Mouse (Mus musculus) monocyte, adult 5-6 weeks (primary cell): ENCODE measurements around the gene Fcer2a. TPM values are rescaled to one million over a fixed set of nuclear protein-coding genes. Genes with fewer than 3 reads are reported as not detected.

Source experiments
- ATAC-seq: fragments of 153-309, 156-312 bp; replicated peaks from 2 replicates; pipeline ENCODE4 v1.8.0; 2017; ENCODE audit warnings: mild to moderate bottlenecking; ENCODE audit not compliant: low TSS enrichment, insufficient number of reproducible peaks, severe bottlenecking, poor library complexity, low FRiP score
- total RNA-seq: library from RNA; stranded (forward); fragments of 200-1000, 200-491, 200-594 nt; gene quantifications from 3 replicates; pipeline ENCODE4 v1.2.3, GENCODE M21; 2017

Fcer2a gene
- total RNA-seq, 1 experiment from 2014 or later: 11.7 TPM

DNA sequence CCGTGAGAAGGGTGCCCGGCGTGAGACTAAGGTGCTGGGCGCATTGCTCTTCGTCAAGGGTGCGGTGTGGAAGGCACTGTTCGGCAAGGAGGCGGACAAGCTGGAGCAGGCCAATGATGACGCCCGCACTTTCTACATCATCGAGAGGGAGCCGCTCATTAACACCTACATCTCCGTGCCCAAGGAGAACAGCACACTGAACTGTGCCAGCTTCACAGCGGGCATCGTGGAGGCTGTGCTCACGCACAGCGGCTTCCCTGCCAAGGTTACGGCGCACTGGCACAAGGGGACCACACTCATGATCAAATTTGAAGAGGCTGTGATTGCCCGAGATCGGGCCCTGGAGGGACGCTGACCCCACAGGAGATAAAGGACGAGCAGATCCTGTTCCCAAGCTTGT lies 14.7 kb downstream of the Fcer2a start:
- no peak for ATAC-seq

DNA sequence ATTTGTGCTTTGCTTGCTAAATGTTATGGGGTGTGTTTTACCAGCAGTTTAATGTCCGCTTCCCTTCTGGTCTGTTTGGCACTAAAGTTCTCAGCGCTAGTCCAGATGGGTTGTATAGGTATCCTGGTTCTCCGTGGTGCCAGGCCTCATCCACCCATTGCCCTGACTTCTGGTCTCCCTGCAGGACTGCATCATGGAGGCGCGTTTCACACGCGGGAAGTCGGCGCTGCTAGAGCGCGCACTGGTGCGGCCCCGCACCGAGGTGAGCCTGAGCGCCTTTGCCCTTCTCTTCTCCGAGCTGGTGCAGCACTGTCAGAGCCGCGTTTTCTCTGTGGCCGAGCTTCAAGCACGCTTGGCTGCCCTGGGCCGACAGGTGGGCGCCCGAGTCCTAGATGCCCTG lies 15.1 kb downstream of the Fcer2a start:
- no peak for ATAC-seq

DNA sequence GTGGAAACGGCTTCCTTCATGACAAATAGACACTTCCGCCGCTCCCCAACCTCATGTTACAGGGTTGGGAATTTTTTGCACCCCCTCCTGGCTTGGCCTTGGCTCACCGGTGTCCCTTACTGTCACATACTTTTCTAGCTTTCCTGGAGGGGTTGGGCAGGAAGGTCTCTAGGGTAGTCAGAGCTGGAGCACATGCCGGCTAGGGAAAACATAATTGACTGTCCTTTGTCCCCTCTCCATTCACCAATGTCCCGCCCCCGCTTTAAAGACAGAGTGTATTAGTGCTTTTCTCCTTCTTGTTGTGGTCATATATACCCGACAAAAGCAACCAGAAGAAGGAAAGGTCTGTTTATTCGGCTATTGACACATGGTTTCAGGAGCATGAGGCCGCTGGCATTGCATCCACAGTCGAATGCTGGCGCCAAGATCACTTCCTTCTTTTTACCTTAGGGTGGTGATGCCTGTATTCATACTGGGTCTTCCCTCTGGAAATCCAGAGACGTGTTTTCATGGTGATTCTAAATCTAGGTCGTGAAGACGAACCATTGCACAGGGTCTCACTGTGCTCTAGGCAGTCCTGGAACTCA lies 16.9 kb downstream of the Fcer2a start:
- ATAC-seq: no peak

DNA sequence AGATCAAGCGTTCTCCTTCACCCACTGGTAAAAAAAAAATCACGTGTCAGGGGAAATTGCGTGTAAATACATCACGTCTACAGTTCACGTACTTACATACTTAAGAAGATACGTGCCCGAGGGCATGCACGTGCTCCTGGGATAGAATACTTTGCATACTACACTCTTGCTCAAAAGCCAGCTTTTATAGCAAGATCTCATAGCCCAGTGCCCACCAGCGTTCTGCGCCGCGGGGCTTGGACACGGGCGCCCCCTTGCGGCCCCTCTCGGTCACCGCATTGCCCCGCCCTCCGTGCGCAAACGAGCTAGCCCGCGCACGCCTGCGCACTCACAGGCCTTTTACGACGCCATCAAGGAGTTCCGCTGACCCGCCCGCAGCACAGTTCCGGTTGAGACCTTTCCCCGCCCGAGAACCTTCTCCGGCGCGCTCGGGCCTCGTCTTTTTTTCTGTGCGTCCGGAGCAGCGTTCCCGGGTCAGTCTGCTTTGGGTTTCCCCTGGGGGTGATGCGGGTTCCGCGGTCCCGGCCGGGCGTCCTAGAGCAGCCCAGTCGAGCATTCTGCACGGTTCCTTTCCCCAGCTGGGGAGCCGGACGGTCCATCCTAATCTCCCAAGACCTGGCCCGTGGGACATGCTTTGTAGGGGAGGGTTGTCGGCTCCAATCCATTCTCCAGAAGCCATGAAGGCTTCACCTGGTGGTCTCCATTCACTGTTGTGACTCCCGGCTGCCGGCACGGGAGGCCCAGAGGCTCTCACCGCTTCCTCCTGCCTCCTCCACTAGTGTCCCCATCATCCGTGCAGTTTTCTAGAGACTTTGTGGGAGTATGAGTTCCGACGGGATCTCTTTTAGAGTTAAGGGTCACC lies 17.6 kb downstream of the Fcer2a start, which contains the start of gene Trappc5:
Gene Trappc5, plus strand, starts transcription at position 169 of the 862 bp plus-strand sequence.
- peak; percentile 81 for ATAC-seq

DNA sequence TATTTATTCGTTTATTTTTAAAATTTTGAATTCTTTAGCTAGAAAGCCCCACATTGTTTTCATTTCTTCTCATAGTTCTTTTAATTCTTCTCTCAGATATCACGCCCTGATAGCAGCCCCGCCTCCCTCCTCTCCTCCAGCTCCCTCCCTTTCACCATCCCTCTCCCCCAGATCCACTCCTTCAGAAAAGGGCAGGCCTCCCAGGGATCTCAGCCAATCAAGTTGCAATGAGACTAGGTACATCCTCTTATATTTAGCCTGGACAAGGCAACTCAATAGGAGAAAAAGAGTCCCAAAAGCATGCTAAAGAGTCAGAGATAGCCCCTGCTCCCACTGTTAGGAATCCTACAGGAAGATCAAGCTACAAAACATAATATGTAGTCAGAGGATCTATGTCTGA lies 19.3 kb downstream of the Fcer2a start:
- no peak for ATAC-seq

DNA sequence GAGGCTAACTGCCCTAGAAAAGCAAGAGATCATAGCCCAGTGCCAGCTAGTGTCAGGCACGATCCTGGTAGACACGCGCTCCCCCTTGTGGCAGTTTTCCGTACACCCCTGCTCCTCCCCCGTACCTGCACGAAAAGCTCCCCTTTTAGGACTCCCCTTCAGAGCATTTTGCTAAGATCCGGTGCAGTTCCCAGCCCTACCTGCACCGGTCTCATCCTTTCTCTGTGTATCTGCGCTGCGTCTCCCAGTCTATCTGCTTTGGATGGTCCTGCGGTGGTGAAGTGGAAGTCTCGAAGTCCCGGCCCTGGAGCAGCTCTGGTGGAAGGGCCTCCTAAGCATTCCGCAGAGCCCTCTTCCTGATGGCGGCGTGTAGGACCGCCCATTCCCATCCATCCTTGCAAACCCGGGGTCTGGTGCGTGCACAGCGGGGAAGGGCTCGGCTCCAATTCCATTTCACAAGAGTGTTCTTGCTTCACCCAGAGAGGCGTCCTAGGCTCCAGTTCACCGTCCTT lies 21.9 kb downstream of the Fcer2a start, which contains the start of gene Fcor:
Gene Fcor, minus strand, starts transcription at position 383 of the 512 bp plus-strand sequence.
- peak; percentile 56 for ATAC-seq

DNA sequence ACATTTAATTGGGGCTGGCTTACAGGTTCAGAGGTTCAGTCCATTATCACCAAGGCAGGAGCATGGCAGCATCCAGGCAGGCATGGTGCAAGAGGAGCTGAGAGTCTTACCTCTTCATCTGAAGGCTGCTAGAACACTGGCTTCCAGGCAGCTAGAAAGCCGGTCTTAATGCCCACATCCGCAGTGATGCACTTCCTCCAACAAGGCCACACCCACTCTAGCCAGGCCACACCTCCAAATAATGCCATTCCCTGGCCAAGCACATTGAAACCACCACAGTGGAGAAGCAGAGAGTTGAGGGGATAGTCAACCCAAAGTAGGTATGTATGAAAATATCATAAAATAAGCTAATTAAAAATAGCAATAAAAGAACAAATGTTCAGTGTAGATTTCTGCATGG lies 23.6 kb downstream of the Fcer2a start:
- no peak; the same call in 1 of the 2 replicates for ATAC-seq

DNA sequence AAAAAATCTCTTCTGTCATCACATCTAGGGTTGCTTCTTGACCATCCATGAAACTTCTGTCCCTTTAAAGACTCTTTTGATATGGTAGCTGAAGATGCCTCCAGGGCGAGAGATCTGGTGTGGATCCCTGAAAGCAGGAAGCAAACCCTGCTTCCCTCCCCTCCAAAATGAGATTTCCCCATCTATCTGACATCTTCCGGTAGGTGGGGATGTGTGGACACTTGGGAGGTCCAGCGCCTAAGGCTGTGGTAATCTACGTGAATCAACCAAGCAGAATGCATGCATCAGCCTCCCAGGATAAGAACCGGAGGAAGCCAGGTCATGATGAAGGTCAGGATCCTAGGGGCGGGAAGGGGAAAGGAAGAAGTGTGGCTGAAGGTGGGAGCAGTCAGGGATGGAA lies 28.5 kb downstream of the Fcer2a start, which contains the start of gene Mcemp1:
Gene Mcemp1, plus strand, starts transcription at position 248 of the 400 bp plus-strand sequence.
- ATAC-seq: peak; percentile 66

DNA sequence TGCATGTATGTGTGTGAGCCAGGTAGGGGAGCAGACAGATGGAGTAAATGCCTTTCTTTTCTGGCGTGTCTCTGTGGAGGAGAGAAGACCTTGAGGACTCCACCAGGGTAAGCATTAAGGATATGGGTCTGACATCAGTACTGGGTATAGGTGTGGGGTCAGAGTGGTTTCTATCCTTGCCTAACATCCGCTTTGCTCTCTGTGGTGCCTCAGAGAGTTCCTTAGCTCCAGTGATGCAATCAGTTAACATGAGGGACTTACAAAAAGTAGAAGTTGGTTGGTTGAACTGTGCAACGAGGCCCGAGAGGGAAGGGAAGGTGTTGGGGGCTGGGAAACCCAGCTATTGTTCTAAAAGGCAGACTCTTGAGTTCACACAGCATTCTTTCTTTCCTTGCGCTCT lies 29.6 kb downstream of the Fcer2a start:
- ATAC-seq: peak; percentile 84

DNA sequence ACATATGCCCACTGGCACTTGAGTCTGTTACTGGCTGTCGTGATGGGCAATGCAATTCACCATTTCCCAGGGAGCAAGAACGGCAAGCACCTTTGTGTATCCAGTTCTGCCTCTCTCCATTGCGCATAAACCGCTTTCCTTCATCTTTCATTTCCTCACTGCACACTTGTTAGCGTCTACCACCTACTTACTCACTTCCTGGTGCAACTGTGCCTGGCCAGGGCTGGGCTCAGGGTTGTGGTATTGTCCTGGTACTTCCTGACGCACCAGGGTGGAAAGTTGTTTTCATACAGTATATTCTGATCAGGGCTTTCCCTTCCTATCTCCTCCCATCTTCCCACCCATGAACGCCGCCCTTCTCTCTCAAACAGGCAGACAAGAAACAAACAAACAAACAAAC lies 33.1 kb downstream of the Fcer2a start:
- peak; percentile 70 for ATAC-seq

DNA sequence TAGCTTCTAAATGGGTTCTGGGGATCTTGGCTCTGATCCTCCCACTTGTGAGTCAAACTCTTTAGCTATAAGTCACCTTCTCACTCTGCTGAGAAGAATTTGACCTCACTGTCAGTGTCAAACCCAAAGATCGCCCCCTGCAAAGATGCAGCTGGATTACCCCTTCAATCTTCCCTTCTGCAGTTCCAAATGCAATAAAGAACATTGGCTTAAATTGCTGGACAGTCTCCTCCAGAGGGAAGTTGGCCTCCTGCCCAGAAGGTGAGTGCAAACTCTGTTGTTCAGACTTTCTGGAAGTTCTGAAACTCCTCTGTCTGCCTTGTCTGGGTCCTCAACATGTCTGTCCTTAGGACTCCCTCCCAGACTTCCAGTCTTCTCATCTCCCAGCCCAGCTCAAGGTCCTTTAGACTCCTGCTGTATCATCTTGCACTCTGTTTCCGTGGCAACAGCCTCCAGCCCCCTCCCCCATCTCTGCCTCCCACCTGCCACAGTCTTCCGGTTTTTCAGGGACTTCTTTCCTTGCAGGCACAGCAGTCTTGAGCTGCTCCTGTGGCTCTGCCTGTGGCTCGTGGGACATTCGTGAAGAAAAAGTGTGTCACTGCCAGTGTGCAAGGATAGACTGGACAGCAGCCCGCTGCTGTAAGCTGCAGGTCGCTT lies 37.1 kb downstream of the Fcer2a start:
- no peak for ATAC-seq

DNA sequence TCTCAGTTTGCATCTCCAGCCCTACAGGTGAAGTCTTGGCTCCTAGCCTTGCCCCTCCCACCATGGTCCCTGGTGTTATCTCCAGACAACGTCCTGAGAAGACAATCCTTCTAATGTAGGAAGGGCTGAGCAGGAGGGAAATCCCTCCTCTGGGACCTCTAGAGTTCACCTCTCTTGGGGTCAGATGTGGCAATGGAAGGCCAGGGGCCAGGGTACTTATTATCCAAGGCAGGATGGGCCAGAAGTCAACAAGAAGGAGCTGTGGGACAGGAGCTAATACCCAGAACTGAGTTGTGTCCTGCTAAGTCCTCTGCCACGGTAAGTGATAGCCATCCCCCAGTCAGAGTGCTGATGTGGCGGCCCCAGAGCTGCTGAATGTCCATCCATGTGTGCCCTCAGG lies 38.4 kb downstream of the Fcer2a start, which contains the start of gene Retn:
Gene Retn, plus strand, starts transcription at position 245 of the 400 bp plus-strand sequence.
- no peak for ATAC-seq

DNA sequence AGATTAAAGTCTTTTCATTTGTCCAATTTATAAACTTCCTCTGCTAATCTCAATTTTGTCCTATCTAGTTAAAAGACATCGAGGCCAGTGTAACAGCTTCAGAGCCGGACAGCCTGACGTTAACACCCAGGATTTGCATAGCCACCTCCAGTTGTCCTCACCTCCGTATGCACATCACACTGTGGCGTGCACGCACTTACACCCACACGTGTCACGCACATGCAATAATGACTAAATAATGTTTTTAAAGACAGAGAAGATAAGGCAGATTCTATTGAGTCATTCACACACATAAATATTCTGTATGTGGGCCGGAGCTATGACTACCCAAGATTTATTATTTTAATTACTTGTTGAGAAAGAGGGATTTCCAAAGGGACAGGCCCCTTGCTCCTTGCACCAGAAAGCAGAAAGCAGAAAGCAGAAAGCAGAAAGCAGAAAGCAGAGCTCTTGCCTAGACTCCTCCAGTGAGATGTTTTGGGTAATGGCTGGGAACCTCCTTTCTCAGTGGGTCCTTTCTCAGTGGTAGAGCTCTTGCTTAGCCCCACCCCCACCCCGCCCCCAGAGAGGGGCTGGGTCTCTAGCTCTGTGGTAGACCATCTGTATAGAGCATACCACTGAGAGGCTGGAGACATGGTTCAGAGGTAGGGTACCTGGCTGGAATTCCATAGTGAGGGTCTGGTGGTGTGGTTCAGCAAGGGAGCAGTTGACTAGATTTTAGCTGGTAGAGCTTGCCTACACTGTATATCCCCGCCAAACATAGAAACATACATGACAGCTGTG lies 39.1 kb downstream of the Fcer2a start:
- no peak for ATAC-seq

DNA sequence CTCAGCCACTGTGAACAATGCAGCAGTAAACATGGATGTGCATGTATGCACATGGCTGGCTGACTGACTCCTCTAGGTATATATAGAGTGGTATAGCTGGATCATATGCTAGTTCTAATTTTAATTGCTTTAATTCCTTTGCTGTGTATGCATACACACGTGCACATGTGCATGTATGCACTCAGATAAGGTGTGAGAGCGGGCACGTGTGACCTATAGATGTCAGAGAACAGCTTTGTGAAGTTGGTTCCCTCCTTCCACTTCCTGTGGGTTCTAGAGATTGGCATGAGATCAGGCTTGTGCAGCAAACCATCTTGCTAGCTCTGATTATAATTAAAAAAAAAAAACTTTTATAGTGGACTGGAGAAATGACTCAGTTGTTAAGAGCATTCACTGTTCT lies 41.1 kb downstream of the Fcer2a start:
- no peak for ATAC-seq

DNA sequence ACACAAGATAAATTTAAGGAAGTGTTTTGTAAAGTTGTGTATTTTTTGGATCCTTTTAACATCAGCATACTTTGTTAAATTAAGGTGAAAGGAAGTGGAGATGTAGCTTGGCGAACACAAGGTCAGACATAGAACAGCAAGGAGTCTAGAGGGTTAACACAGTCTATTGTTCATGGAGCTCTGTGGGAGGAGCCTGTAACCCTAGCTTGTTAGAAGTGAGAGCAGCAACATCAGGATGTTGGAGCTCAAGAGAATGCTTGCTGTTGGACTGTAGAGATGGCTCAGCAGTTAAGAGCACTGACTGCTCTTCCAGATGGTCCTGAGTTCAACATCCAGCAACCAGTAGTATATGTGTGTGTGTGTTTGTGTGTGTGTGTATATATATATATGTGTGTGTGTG lies 45.0 kb downstream of the Fcer2a start:
- ATAC-seq: no peak; the same call in 1 of the 2 replicates

DNA sequence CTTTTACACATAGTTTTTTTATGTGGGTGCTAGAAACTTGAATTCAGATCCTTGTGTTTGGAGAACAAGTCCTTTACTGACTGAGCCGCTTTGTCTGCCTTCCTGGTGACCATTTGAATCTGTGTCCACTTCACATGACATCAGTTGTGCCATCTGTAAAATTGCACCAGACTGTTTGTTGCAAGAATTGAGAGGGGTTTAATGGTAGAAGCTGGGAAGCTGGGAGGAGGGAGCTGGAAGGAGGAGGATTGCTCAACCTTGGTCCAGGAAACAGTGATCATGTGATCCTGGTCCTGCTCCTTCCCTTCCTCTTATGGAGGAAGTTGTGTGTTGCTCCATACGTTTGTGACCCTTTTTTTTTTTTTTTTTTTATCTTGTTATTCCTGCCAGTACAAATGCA lies 45.7 kb downstream of the Fcer2a start:
- ATAC-seq: peak; percentile 51

DNA sequence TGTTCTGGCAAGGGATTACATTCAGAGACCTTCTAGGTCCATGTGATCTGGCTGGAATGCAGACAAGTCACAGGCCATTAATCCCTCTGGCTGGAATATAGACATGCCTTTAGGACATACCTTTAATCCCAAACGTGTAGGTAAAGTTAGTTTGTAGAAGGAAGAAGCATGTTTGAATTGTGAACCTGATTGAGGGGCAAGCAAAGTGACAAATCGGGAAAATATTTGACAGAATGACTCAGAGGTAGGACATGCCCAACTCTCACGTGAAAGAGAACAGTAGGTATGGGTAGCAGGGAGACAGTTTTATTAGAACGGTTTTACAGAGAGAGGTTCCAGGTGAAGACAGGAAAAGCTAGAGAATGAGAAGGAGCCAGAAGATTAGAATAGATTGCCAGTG lies 46.4 kb downstream of the Fcer2a start:
- ATAC-seq: no peak

DNA sequence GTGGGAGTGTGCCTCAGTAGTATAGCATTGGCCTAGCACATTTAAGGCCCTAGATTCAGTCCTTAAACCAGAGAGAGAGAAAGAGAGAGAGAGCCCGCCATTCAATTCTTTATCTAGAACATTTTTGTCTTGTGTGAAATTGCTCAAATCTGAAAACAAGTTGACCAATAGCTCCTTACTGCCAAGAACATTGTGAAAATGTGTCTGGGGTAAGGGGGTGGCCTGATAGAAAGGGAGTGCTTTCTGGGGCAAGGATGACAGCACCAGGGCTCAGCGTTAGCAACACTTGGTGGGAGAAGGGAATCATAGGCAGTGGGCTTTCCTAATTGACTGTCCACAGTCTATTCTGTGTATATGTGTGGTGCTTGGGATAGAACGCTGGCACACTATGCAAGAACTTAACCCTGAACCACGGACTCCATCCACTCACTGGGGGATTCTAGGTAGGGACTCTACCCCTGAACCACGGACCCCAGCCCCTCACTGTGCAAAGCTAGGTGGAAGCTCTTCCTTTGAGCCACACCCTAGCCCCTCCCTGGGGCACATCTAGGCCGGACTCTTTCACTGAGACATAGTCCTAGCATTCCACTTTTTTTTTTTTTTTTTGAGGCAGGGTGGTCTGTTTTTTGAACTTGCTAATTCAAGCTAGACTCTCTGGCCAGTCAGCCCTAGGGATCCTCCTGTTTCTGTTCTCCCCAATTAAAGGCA lies 47.0 kb downstream of the Fcer2a start:
- no peak for ATAC-seq
